Mouse (Mus musculus) ovary, adult 18-20 months (tissue): ENCODE data around the gene Gm9821.

Experiments
- DNase-seq: peaks from one replicate; pipeline ENCODE4 v3.0.0; 2022; ENCODE audit warnings: low spot score, mixed read lengths

Gm9821 gene

GRCm38 (mm10) chr2:91926949-91927348, 18.6 kb upstream of the Gm9821 start, which contains the start of gene Chrm4:
Gene Chrm4, plus strand, starts transcription at chr2:91927249.
- no peak for DNase-seq

DNA sequence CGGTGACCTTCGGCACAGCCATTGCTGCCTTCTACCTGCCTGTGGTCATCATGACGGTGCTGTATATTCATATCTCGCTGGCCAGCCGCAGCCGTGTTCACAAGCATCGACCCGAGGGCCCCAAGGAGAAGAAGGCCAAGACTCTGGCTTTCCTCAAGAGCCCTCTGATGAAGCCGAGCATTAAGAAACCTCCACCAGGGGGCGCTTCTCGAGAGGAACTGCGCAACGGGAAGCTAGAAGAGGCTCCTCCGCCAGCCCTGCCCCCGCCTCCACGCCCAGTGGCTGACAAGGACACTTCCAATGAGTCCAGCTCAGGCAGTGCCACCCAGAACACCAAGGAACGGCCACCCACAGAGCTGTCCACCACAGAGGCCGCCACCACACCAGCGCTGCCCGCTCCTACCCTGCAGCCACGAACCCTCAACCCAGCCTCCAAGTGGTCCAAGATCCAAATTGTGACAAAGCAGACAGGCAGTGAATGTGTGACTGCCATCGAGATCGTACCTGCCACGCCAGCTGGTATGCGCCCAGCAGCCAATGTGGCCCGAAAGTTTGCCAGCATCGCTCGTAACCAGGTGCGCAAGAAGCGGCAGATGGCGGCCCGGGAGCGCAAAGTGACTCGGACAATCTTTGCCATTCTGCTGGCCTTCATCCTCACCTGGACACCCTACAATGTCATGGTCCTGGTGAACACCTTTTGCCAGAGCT, 17.5 kb upstream of the Gm9821 start:
- DNase-seq: no peak

GRCm38 (mm10) chr2:91928534-91929350, 16.8 kb upstream of the Gm9821 start:
- DNase-seq: no peak

- no peak for DNase-seq
Observed at GRCm38 (mm10) chr2:91929455-91929854, 16.0 kb upstream of the Gm9821 start.

DNA sequence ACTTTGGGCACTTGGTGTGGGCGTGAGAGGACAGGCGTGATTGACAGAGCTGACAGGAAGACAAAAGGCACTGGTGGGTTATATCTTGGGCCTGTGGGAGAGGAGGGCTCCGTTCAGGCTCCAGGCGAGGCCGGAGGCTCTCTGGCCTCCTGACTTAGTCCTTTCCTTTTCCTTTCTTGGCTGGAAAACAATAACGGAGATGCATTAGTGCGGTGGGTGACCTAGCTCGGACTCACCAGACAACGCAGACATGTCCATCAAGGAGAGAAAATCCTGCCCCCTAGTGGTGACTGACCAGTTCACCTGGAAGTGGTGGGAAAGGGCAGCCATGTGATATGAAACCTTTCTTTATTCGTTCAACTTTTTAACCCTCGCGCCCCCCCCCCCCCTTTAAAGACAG, 15.6 kb upstream of the Gm9821 start:
- no peak for DNase-seq

GRCm38 (mm10) chr2:91930761-91931291, 14.7 kb upstream of the Gm9821 start:
- DNase-seq: no peak

DNA sequence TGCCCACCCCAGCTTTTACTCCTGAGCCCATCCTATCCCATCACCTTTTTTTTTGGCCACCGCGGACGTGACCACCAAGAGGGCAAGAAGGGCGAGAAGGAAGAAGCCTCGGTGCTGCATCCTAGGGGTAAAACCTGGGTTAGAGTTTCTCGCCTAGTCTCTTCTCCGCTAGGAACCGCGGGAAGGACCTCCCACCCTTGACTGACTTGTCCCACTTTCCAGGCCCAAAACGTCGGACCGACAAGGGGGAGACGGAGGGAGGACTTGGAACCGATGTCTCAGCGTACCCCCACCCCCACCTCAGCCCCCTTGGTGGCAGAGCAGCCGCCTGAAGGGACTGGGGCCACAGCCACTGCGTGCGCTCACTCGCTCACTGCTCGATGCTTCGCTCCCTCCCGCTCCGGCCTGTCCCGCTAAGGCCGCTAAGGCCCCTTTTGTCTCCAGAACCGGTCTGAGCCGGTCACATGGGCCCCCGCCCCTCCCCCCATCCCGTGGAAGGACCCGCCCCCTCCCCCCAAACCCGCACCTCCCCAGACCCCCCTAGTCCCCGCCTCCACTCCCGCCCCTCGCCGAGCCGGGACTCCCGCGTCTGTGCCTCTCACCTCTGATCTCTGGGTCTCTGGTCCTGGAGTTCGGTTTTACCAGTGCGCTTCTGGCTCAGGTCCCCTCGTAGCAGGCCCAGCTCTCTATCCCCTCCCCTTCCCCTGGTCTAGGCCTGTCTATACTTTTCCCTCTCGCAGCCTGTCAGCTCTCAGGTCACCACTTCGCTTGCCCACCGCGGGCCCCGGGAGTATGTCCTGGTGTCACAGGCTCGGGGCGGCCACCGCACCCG, 14.0 kb upstream of the Gm9821 start:
- no peak for DNase-seq

- no peak for DNase-seq
Observed at GRCm38 (mm10) chr2:91932160-91932711, 13.3 kb upstream of the Gm9821 start, which contains the start of gene Mdk. Gene Mdk, minus strand, starts transcription at chr2:91932297.

DNA sequence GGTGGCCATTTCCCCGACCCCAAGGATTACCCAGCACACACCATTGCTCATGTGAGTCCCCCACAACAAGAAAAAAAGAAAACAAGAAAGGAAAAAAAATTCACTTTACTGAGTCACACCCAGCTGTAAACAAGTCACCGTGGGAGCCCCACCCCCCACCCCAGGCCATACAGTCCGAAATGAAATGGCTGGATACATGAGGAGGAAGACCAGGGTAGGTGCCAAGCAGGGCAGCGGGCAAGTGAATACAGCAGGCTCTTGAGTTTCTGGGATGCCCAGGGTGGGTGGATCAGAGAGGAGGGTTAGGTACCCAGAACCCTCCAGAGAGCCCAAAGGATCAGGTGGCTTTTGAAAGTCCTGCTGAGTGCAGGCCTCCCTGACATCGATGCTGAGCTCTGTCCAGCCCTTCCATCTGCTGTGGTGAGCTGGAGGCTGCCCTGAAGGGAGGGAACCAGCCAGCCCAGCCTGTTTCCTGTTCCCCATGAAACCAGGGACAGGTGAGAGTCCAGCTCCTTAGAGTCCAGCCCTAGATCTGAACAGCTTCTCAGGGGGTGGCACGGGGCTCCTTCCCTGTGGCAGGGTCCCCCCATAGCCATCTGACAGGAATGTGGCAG, 12.7 kb upstream of the Gm9821 start:
- DNase-seq: no peak

GRCm38 (mm10) chr2:91933471-91933870, 12.0 kb upstream of the Gm9821 start:
- DNase-seq: no peak

GRCm38 (mm10) chr2:91934016-91934415, 11.5 kb upstream of the Gm9821 start:
- DNase-seq: no peak

GRCm38 (mm10) chr2:91934826-91935525, 10.5 kb upstream of the Gm9821 start:
- no peak for DNase-seq

DNA sequence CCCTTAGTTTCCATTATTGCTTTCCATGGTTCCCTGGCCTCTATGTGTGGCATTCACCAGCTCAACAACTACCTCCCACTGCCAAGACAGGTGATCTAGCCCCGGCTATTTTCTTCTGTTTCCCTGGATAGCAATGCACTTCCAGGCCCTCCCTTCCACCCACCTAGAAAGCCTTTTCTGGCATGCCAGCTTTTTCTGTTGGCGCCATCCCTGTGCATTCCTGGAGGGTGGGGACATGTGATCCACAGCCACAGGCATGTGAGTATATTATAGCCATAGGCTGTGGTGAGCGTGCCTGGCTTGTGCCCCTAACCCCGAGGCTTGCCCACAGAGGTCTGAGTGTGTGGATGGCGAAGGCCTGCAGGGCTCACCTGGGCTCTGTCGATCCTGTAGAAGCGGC, 9.3 kb upstream of the Gm9821 start:
- DNase-seq: no peak

DNA sequence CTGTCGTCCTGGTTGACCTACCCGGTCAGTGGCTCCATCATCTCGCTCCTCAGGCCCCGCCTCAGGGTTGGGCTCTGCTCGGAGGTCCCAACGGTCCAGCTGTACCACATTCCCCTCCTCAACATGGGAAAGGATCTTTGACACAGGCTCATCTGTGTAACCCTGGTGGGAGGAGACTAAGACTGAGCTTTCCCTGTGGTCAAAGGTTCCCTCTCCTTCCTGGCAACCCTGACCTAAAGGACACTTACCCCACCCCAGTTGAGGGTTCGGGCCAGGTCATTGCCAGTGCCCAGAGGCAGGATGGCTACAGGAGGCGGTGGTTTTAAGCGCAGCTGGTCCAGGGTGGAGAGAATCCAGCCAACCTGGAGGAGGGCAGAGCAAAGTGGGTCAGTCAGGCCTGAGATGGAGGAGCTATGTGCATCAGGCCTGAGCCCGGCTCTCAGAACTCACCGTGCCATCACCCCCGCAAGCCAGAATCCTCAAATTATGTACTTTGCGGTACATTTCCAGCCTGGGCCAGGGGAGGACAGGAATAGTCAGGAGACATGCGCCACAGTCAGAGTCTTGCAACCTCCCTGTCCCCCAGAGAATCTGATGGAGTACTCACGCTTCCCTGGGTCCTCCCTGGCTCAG, 6.1 kb upstream of the Gm9821 start:
- no peak for DNase-seq

GRCm38 (mm10) chr2:91942356-91942755, 3.1 kb upstream of the Gm9821 start:
- no peak for DNase-seq

DNA sequence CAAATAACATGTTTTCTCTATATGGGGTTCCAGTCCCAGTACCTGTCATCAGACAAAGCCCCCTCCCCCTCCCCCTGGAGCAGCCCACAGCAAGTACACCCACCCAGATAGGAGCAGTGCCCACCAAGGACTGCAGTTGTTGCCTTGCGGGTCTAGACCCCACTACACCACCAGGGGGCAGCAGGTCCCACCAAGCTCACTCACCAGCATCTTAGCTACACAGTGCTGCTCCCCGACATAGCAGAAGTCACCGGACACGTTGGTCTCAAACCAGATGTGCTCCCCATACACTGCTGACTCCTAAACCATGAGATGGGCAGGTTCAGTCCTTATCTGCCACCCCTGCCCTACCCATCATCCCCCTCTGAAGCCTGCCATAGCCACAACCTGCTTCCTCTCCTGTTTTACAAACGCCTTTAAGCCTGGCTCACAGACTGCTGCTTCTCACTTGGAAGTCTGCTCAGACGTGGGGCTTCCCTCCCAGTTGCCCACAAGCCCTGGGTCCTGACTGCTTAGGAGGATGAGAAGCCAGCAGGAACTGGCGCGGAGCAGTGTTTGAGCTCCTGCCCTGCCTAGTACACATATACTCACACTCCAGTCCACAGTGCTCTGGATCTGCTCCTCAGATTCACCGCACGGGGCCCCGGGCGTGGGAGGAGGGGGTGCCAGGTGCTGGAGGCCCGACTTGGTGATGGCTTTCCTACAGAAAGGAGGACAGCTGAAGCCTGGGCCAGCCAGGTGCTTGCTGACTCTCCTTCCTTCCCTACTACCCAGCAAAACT, 1.1 kb upstream of the Gm9821 start:
- DNase-seq: peak; percentile 48

DNA sequence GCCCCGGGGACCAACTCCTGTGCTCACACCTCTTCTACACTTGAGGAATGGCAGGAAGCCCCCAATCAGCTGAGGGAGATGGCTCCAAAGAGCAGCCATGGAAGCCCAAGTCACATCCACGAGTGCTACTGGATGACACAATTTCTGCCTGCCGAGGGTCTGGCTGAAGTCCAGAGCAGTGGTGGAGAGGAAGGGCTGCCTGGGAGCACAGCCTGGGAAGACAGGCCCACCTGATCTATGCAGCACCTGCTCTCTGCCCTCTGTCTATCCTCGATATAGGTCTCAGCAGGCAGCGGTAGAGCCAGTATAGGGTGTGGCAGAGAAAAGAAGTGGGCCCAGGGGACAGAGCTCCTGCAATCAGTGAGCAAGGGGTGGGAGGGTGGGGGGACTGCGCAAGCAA, 1.3 kb downstream of the Gm9821 start:
- no peak for DNase-seq

GRCm38 (mm10) chr2:91947397-91948150, 2.1 kb downstream of the Gm9821 start:
- DNase-seq: no peak

DNA sequence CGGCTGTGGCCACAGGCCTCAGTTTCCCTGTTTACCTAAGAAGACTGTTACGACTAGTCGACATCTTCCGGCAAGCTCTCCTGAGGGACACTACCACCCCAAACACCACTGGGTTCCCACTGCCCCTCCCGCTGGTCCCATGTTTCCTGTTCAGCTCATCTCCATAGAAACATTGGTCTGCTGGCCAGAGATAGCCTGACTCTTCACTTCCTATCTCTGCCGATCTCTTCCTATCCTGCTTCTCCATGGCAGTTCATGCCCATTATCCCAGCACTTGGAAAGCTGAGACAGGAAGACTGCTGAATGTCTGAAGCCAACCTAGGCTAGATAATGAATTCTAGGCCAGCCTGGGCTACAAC, 2.6 kb downstream of the Gm9821 start:
- DNase-seq: no peak
